Mouse (Mus musculus) embryonic fibroblast, embryonic 13.5 days (primary cell): ENCODE results near the gene Dgat2. TPM values are rescaled to one million over a fixed set of nuclear protein-coding genes. Genes with fewer than 3 reads are reported as not detected.

Source experiments
- H3K27ac ChIP-seq: 2 replicates; pipeline ENCODE4 v1.5.1; 2012; ENCODE audit warnings: low read length, control low read depth, inconsistent platforms; ENCODE audit not compliant: insufficient read depth
- H3K4me1 ChIP-seq: 2 replicates; pipeline ENCODE4 v1.6.1; 2011; ENCODE audit warnings: low read length; ENCODE audit not compliant: control insufficient read depth, insufficient read depth
- H3K4me3 ChIP-seq: 2 replicates; pipeline ENCODE4 v1.5.1; 2011; ENCODE audit warnings: mild to moderate bottlenecking, control low read depth, low read length; ENCODE audit not compliant: insufficient read depth
- CTCF ChIP-seq: IDR thresholded peaks from 2 replicates; pipeline ENCODE4 v1.5.1; 2011; ENCODE audit warnings: mild to moderate bottlenecking, control low read depth, low read length, moderate library complexity, borderline replicate concordance; ENCODE audit not compliant: insufficient read depth
- POLR2A ChIP-seq: IDR thresholded peaks from 2 replicates; pipeline ENCODE4 v1.6.1; 2011; ENCODE audit warnings: low read depth, mild to moderate bottlenecking, control low read depth, low read length, moderate library complexity
- polyA plus RNA-seq: library from polyadenylated mRNA; stranded (reverse); fragments of >200 nt; gene quantifications from 2 replicates; pipeline ENCODE4 v1.2.4, GENCODE M21; 2011; ENCODE audit warnings: low read depth; ENCODE audit not compliant: missing spikeins, insufficient read length

The Dgat2 gene
- polyA plus RNA-seq, 1 experiment: 4.7 TPM

DNA sequence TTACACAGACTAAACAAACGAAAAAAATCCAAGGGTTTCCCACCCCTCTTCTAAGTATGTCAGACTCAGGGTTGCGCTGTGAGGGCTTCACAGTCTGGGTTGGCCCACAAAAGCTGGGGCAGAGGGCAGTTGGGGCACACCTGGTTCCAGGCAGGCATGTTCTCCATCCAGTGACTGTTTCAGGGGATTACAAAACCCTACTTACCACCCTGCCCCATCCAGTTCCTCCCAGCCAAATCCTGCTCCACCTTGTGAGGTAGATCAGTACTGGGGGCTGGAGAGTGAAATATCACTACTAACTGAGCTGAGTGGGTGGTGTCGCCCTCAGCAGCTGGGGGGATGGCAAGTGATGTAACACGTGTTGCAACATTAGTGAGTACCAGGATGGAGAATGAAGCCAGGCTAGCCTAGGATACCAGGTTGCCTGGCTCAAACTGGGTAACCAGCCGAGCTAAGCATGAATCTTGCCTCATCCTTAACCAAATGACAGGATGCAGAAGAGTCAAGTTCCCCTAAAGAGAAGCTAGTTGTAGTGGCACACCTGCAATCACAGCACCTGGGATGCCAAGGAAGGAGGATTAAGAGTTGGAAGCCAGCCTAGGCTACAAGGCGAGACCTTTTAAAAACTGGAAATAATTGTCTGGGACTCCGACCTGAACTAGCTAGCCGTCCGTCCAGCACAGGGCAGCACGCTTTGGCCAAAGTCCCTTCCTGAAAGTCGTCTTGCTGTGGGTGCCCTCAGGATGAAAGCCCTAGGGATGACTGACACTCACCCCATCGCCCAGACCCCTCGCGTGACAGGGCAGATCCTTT, 694 bp downstream of the Dgat2 start:
- TF ChIP-seq POLR2A: no peak
- TF ChIP-seq CTCF: no peak
- Histone ChIP-seq H3K4me3 (peak overlapping the region; percentile 57), H3K27ac (no peak overlapping the region), H3K4me1 (no peaks in the 10 kb centered on the region)

DNA sequence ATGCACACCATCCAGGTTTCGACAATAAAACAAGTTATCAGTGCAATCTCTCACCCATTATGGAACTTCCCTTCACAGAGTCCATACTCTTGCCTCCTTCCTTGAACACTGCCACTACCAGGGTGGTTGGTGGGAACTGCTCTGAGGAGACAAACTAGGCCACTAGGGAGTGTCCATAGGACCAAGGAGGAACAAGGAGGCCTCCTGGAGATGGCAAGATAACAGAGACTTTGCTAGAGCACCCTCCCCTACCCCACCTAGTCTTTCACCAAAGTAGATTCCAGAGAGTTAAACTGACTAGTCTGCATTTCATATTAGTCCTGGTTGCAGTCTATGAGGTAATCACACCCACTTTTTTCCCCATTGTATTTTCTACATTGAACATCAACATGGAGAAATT, 2.4 kb downstream of the Dgat2 start:
- H3K4me3 ChIP-seq: no peak overlapping the region
- H3K4me1 ChIP-seq: no peaks in the 10 kb centered on the region
- TF ChIP-seq POLR2A: no peak
- no peak for TF ChIP-seq CTCF
- no peak overlapping the region for H3K27ac ChIP-seq

DNA sequence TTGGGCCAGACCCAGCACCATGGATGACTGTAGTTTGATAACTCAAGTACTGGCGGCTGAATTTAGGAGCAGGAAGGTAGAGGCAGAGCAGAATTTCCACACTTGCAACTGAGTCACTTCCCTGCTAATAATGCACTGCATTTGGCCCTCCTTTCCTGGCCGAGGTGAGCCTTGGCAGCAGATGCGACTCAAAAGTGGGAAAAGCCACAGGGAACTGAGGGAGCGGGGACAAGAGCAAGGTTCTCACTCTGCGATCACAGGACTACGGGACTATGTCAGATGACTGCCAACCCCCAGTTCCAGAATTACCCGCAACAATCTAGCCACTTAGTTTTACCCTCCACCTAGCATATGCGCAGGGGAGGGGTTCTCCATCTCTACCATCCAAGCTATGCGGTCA, 3.2 kb downstream of the Dgat2 start:
- no peak overlapping the region for H3K27ac ChIP-seq
- no peaks in the 10 kb centered on the region for H3K4me1 ChIP-seq
- TF ChIP-seq POLR2A: no peak
- no peak for TF ChIP-seq CTCF
- H3K4me3 ChIP-seq: no peak overlapping the region

DNA sequence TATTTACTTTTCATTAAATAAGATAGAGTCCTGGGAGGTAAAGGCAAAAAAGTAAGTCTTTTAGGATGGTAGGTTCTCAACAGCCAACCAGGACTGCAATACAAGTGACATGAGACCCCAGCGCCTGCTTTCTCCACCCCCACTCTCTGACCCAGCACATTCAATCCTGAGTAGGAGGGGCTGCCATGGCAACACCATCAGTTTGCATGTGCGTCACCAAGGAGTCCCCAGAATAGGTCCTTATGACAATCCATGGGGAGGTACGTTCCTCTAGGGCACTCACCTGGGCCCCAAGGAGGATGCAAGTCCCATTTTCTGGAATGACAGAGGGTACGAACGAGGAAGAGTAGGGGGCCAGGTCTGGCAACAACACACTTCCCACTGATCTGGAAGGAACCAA, 5.1 kb downstream of the Dgat2 start:
- H3K27ac ChIP-seq: no peak overlapping the region
- no peaks in the 10 kb centered on the region for H3K4me1 ChIP-seq
- TF ChIP-seq POLR2A: no peak
- no peak for TF ChIP-seq CTCF
- H3K4me3 ChIP-seq: no peak overlapping the region

DNA sequence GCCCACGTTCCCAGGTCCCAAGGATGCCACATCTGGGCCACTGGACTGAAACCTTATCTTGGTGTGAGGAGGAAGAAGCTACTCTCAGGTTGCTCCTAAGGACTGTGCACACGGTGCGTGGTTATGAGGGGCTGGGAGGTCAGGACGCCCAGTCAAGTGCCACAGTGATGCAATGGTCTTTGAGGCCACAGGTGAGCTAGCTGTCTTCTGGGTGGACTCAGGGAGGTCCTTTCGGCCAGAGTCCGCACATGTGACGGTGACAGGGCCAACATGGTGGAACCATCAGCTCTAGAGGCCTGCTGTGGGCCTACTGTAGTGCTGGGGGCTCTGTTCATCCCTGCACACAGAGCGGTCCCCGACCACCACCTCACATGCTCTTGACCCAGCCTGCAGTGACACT, 6.9 kb downstream of the Dgat2 start:
- H3K4me3 ChIP-seq: no peak overlapping the region
- no peak overlapping the region for H3K27ac ChIP-seq
- TF ChIP-seq CTCF: no peak
- no peak for TF ChIP-seq POLR2A
- H3K4me1 ChIP-seq: no peaks in the 10 kb centered on the region

DNA sequence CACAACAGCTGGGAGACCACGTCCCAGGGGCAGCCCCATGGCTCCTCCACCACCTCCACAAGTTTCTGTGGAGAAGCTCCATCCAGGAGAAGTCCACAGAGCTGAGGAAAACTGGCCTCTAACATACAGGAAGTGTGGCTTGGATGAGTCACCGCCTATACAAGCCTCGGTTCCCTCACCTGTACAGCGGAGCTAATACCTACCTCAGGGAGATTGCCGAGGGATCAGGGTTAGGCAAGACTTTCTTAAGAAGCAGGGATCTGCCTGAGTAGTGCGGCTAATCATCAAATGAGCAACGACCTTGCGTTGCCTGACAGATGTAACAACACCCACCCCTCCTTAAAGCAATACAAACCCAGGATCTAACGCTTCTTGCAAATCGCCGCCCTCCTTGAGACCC, 7.4 kb downstream of the Dgat2 start:
- H3K27ac ChIP-seq: no peak overlapping the region
- TF ChIP-seq CTCF: no peak
- TF ChIP-seq POLR2A: no peak
- no peaks in the 10 kb centered on the region for H3K4me1 ChIP-seq
- no peak overlapping the region for H3K4me3 ChIP-seq

DNA sequence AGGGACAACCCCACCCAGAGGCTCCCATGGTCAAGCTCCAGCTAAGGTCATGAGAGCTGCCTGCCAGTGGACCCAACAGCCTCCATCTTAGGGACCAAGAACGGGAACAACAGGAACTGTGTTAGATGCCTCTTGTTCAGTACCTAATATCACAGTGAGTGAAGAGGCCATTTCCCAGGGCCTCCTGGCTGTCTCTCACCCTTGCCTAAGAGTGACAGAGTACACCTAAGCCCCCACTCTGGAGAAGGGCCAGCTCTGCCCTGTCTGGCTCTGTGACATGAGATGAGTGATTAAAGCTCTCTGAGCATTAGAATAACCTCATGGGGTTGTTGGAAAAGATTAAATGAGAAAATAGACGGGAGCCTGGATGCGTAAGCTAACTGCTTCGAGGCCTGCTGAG, 8.5 kb downstream of the Dgat2 start:
- TF ChIP-seq CTCF (no peak), POLR2A (no peak)
- H3K27ac ChIP-seq: no peak overlapping the region
- H3K4me1 ChIP-seq: no peaks in the 10 kb centered on the region
- H3K4me3 ChIP-seq: no peak overlapping the region

DNA sequence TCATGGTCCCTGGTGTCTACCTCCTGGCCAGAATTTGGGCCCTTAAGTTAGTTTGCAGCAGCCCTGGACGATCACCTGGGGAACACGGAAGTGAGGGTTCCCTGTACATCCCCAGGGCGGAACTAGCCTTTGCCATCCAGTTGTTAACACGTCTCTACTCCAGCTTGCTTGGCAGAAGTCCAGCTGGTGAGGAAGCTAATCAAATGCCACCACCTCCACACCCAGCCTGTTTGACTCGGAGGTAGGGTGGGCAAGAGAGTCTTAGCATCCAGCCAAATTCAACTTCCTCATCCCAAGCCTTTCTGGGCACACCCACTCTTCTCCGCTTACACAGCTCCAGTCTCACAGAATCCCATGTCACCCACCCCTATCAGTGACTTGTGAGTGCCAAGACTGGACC, 9.6 kb downstream of the Dgat2 start:
- Histone ChIP-seq H3K4me1 (no peaks in the 10 kb centered on the region), H3K4me3 (no peak overlapping the region), H3K27ac (no peak overlapping the region)
- TF ChIP-seq CTCF (no peak), POLR2A (no peak)

DNA sequence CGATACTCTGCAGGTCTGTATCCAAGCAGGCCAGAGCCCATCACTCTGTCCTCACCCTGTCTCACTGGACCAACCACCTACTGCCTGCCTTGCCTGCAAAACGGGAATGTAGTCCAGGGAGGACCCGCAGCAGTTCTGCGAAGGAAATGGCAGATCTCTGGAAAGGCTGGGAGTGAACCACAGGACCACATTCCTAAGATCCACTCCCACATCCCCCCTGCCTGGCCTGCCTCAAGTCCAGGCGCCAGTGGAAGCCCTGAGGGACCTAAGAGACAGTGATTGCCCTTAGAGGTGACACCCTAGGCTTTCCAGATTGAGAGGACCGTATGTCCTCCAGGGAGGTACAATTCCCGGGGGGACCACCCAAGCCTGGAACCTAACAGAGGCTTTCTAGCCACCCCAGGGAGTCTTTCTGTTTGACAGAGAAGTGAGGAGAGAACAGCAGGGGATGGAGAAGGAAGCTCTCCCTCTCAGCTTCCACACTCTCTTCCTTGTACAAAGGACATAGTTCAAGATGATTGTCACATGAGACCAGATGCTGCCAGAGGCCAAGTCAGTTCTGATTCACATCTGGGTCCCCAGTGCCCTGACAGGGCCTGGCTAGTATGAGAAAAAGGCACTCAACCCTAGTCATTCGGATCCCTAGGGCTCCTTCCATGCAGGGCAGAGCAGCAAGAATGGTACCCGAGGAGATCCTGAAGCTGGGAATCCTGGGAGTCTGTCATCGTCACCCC, 10.6 kb downstream of the Dgat2 start:
- Histone ChIP-seq H3K27ac (no peak overlapping the region), H3K4me3 (no peak overlapping the region), H3K4me1 (no peaks in the 10 kb centered on the region)
- no peak for TF ChIP-seq CTCF
- no peak for TF ChIP-seq POLR2A

DNA sequence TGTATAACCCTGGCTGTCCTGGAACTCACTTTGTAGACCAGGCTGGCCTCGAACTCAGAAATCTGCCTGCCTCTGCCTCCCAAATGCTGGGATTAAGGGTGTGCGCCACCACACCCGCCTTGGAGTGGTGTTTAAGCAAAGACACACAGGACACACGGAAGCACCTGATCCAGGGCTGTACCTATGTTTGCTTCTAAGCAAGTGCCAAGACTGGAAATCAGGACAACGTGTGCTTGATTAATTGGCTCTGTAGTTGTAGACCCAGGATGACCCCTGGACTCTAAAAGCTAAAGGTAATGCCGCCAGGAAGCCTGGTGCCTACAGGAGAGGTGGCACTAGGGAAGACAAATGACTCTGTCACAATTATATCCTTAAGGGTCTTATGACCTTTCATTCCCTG, 12.0 kb downstream of the Dgat2 start:
- no peak overlapping the region for H3K27ac ChIP-seq
- TF ChIP-seq POLR2A (no peak), CTCF (no peak)
- no peak overlapping the region for H3K4me3 ChIP-seq
- no peaks in the 10 kb centered on the region for H3K4me1 ChIP-seq
